Mouse (Mus musculus): Measurements from ENCODE around the gene Gm11172. TPM values are rescaled to one million over a fixed set of nuclear protein-coding genes. Genes with fewer than 3 reads are reported as not detected.

Gm11172 gene
- polyA plus RNA-seq, 1 experiment from 2014 or later, result not detected

DNA sequence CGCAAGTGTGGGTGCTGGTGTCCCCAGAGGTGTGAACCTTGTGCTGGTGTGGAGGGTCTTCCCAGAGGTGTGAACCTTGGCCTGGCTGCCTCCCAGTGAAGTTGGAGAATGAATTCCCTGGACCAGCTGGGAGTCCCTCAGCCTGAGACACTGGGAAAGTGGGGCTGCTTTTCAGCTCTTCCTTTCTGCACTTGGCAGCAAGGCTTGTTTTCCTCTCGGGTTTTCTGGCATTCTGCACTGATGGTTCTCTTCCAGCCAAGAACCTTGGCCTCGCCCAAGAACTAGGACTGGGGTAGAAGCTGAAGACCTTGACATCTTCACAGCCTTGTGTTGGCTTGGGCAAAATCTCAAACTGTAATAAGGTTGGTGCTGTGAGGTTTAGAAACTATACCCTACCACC, 48.7 kb downstream of the Gm11172 start:
- H3K4me1 ChIP-seq (ENCODE audit: control insufficient read depth, insufficient read depth, low read length), result no peaks in the 10 kb centered on the region
- H3K27ac ChIP-seq (replicated peaks; ENCODE audit: low read depth, low read length), result no peak overlapping the region
- no peaks in the 10 kb centered on the region for H3K27me3 ChIP-seq (replicated peaks; ENCODE audit: control insufficient read depth, insufficient read depth, low read length)
- H3K9ac ChIP-seq (ENCODE audit: low read depth, low read length), result no peak overlapping the region
- H3K4me2 ChIP-seq (ENCODE audit: low read depth, low read length), result no peak overlapping the region
- 0 out of 2 replicates have a peak, but pooled peaks cover 3% of the 10 kb centered on the region for H3K36me3 ChIP-seq (ENCODE audit: control insufficient read depth, insufficient read depth, low read length)
- 69% methylated on average over 3 of the region's 3 CpGs for WGBS
- no peaks in the 10 kb centered on the region for H3K9me3 ChIP-seq (ENCODE audit: control insufficient read depth, low read length)
- no peak for DNase-seq (ENCODE audit: low spot score)
- ATAC-seq (ENCODE audit: low read depth), result no peak
- H3K4me3 ChIP-seq (ENCODE audit: low read depth, low read length), result no peak overlapping the region

Other genes with a start within 250 kb of the Gm11172 start
- gene Socs1, start 27.4 kb upstream of the Gm11172 start, polyA plus RNA-seq (2014; fragmentation: Nextera tagmentation; extraction: Ambion mirVana), result 10.8 and 11.4 TPM in 2 replicates
- gene Tnp2, start 24.3 kb upstream of the Gm11172 start, polyA plus RNA-seq (2014; fragmentation: Nextera tagmentation; extraction: Ambion mirVana), result not detected in 2 replicates
- not detected in 2 replicates for gene Prm3, start 22.0 kb upstream of the Gm11172 start, polyA plus RNA-seq (2014; fragmentation: Nextera tagmentation; extraction: Ambion mirVana)
- not detected in 2 replicates for gene Prm2, start 16.8 kb upstream of the Gm11172 start, polyA plus RNA-seq (2014; fragmentation: Nextera tagmentation; extraction: Ambion mirVana)
- gene Prm1, start 7.1 kb upstream of the Gm11172 start, polyA plus RNA-seq (2014; fragmentation: Nextera tagmentation; extraction: Ambion mirVana), result not detected in 2 replicates
- 2.0 and 3.3 TPM in 2 replicates for gene Rmi2, start 22.1 kb downstream of the Gm11172 start, polyA plus RNA-seq (2014; fragmentation: Nextera tagmentation; extraction: Ambion mirVana)
- 46.9 and 55.5 TPM in 2 replicates for gene Snn, start 248.0 kb downstream of the Gm11172 start, polyA plus RNA-seq (2014; fragmentation: Nextera tagmentation; extraction: Ambion mirVana)

Measured in embryonic facial prominence, embryonic 14.5 days (tissue).